Mouse (Mus musculus): ENCODE data around the gene Atp5d. TPM values are rescaled to one million over a fixed set of nuclear protein-coding genes. Genes with fewer than 3 reads are reported as not detected.
A peak's percentile ranks its signal among the peaks of the same experiment; 100 is the strongest.

The Atp5d gene
- total RNA-seq, 2 experiments from 2014 or later = 535 to 725 TPM

DNA sequence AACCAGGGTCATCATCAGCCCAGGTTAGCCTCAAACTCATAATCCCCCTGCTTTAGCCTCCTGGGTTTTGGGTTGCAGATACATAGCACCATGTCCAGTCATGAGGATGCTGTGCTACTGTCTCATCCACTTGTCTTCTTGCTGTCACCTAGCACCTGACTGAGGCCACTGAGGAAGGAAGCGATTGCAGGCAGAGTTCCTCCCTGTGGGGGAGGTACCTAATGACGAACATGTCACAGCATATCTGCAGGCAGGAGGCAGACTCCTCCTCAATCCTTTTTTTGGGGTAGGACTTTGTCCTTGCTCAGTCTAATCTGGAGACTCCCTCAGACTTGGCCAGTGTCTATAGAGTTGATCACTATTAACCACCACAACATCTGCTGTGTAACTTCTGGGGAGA is 16.8 kb upstream of the Atp5d start:
- H3K27ac ChIP-seq = 0 out of 2 replicates have a peak overlapping the region, but pooled peaks have one; percentile 12
- intact Hi-C loops (cut with DNase I) = no loop called here
- H3K4me3 ChIP-seq = no peak overlapping the region
- DNase-seq = peak; percentile 13
- TF ChIP-seq CTCF (IDR thresholded peaks at IDR 0.05) = no peak

GRCm38 (mm10) chr10:80123932-80124562 is 14.4 kb upstream of the Atp5d start:
- H3K27ac ChIP-seq = no peak overlapping the region
- DNase-seq = peak; percentile 18
- H3K4me3 ChIP-seq = no peak overlapping the region
- TF ChIP-seq CTCF (IDR thresholded peaks at IDR 0.05) = no peak
- intact Hi-C loops (cut with DNase I) = no loop called here

GRCm38 (mm10) chr10:80127920-80128319 is 10.5 kb upstream of the Atp5d start:
- intact Hi-C loops (cut with DNase I) = no loop called here
- no peak for TF ChIP-seq CTCF (IDR thresholded peaks at IDR 0.05)
- peak; percentile 17 for DNase-seq
- no peak overlapping the region for H3K4me3 ChIP-seq
- H3K27ac ChIP-seq = no peak overlapping the region

DNA sequence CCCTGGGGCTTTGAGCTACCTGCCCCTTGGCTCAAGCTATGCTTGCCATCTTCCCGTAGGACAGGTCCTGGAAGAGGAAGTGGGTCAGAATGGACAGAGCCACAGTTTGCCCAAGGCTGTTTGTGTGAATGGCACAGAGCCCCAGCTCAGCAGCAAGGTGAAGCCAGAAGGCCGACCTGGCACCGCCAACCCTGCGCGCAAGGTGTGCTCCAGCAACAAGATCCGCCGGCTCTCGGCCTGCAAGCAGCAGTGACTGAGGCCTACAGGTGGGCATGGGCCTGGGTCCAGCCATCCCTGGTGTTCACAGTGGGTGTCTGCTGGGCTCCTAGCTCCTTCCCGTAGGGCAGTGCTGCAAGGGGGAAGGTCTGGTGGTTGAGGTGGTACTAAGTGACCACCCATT is 8.6 kb upstream of the Atp5d start:
- intact Hi-C loops (cut with DNase I) = loop anchor here (5.0 kb wide), 1 partner anchor 98 kb away; no protein-coding TSS in a partner anchor
- peak; percentile 20 for DNase-seq
- H3K27ac ChIP-seq = no peak overlapping the region
- H3K4me3 ChIP-seq = no peak overlapping the region
- TF ChIP-seq CTCF (IDR thresholded peaks at IDR 0.05) = no peak

DNA sequence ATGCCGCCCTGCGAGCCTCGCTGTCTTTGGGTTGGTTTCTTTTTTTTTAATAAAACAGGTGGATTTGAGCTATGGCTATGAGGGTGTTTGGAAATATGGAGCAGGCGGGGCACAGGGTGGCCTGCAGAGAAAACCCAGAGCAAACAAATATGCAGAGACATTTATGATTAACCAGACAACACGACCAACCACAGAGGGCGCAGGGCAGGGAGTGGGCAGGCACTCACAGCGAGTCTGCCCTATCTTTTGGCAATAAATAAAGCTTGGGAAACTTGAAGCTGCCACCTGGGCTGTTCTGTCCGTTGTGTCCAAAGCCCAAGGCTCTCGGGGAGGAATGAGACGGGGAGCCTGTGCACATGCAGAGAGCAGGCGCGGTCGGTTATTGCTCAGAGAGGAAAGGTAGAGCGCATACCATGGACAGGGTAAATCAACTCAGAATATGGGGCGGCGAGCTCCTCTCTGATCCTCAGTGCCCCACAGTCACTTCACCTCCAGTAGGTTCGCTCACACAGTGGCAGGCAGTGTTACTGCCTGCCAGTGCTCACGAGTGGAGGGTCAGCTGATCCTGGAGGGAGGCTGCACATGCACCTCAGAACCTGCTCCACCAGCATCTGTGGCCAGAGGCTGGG is 7.9 kb upstream of the Atp5d start:
- DNase-seq = peak; percentile 13
- intact Hi-C loops (cut with DNase I) = loop anchor here (5.0 kb wide), 1 partner anchor 98 kb away; no protein-coding TSS in a partner anchor
- Histone ChIP-seq H3K27ac (no peak overlapping the region), H3K4me3 (no peak overlapping the region)
- TF ChIP-seq CTCF (IDR thresholded peaks at IDR 0.05) = no peak

GRCm38 (mm10) chr10:80131316-80131951 is 7.0 kb upstream of the Atp5d start:
- DNase-seq = peak; percentile 26
- no peak for TF ChIP-seq CTCF (IDR thresholded peaks at IDR 0.05)
- Histone ChIP-seq H3K4me3 (no peak overlapping the region), H3K27ac (no peak overlapping the region)
- intact Hi-C loops (cut with DNase I) = loop anchor here (5.0 kb wide), 1 partner anchor 99 kb away; no protein-coding TSS in a partner anchor

DNA sequence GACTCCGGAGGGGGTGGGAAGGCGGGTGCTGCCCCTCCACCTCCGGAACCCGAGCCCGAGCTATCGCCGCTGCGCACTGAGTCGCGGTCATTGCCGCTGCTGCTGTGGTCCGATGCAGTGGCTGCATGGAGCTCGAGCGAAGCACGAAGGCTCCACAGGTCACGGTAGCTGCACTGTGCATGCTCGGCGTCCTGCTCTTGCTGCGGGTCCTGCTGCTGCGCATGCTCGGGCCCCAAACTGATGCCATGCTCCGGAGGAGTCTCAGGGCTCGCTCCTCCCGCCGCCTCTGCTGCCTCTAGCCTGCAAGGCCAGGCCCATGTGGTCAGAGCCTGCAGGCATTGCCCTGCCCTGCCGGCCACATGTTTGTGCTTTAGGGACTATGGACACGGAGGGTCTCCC is 6.5 kb upstream of the Atp5d start:
- TF ChIP-seq CTCF (IDR thresholded peaks at IDR 0.05) = no peak
- intact Hi-C loops (cut with DNase I) = loop anchor here (5.0 kb wide), 1 partner anchor 100 kb away; no protein-coding TSS in a partner anchor
- DNase-seq = peak; percentile 17

DNA sequence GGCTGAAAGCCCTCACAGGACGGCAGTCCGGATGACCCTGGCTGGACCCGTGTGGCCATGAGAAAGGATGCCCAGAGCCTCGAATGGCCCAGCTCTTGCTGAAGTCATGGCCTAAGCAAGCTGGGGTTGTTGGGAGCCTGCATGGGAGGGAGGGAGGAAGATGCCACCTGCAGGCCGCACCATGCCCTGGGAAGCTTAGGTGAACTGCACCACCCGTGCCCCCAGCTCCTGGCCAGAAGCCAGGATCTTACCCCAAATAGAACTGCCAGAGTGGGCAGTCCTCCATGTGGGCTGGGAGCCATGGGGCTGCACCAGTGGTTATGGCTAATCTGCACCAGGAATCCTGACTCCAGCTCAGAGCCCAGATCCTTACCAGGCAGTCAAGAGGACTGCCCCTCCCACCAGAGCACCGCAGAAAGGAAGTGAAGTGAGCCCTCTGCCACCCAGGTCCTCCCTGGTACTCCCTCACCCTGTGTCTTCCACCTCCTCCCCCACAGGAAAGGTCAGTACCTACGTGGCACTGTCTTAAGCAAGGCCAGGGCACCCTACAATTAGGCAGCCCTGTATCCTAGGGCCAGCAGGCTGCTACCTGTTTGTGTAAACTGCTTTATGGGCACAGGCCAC is 5.1 kb upstream of the Atp5d start:
- peak overlapping the region; percentile 69 for H3K27ac ChIP-seq
- no peak overlapping the region for H3K4me3 ChIP-seq
- peak; percentile 78 for DNase-seq
- TF ChIP-seq CTCF (IDR thresholded peaks at IDR 0.05) = peak; percentile 48; the same call in 1 of the 2 replicates
- intact Hi-C loops (cut with DNase I) = loop anchor here (5.0 kb wide), 1 partner anchor 101 kb away; no protein-coding TSS in a partner anchor

More for the DNA sequence above, 6.5 kb upstream of the Atp5d start:
- Histone ChIP-seq H3K4me3 (no peak overlapping the region), H3K27ac (no peak overlapping the region)

DNA sequence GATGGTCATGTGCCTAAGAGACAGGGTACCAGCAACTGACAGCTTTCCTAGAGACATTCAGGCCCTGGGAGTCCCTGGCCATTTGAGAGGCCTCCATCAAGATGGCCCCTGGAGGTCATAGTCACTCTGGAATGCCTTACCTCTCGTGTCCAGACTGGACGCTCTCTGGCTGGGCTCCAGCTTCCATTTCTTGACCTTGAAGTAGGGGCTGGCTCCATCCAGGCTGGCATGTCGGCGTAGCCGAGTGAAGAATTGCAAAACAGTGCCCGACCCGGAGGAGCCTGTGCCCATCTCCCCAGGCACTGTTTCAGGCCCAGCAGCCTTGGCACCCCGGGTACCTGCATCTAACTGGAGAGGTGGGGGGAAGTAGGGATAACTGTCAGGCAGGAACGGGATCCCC is 4.0 kb upstream of the Atp5d start:
- Histone ChIP-seq H3K4me3 (no peak overlapping the region), H3K27ac (no peak overlapping the region)
- no peak for DNase-seq
- no peak for TF ChIP-seq CTCF (IDR thresholded peaks at IDR 0.05)
- intact Hi-C loops (cut with DNase I) = loop anchor here (5.0 kb wide), 1 partner anchor 102 kb away; no protein-coding TSS in a partner anchor

DNA sequence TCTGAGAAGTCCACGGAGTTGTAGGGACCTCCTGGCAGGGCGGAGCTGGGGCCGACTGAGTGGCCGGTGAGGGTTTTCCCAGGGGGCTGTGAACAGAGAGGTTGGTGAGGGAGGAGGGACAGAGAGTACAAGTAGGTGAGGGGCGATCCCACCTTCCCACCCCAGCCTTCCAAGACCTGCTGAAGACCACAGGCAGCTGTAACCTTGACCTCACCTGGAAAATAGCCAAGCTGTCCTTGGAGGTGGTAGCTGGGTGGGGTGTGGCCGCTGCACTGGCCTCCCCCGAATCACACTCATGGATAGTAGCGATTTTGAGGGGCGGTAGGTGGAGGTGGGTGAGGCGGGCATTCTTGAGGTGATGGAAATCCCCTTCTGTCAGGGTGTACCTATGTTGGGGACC is 3.3 kb upstream of the Atp5d start:
- intact Hi-C loops (cut with DNase I) = no loop called here
- Histone ChIP-seq H3K27ac (no peak overlapping the region), H3K4me3 (no peak overlapping the region)
- DNase-seq = no peak
- no peak for TF ChIP-seq CTCF (IDR thresholded peaks at IDR 0.05)

DNA sequence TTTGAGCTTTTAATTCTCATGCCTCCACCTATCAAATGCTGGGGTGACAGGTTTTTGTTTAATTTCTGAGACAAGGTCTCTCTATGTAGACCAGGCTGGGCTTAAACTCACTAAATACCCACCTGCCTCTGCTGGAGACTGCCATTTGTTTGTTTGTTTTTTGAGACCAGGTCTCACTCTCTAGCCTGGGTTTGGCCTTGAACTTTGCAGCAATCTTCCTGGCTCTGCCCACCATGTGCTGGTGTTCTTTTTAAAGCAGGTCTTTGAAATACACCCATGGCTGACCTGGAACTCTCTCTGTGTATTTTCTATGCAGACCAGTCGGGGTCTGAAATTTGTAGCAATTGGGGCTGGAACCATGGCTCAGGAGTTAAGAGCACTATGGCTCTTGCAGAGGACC is 2.8 kb upstream of the Atp5d start:
- intact Hi-C loops (cut with DNase I) = no loop called here
- DNase-seq = no peak
- H3K4me3 ChIP-seq = no peak overlapping the region
- TF ChIP-seq CTCF (IDR thresholded peaks at IDR 0.05) = no peak
- no peak overlapping the region for H3K27ac ChIP-seq

DNA sequence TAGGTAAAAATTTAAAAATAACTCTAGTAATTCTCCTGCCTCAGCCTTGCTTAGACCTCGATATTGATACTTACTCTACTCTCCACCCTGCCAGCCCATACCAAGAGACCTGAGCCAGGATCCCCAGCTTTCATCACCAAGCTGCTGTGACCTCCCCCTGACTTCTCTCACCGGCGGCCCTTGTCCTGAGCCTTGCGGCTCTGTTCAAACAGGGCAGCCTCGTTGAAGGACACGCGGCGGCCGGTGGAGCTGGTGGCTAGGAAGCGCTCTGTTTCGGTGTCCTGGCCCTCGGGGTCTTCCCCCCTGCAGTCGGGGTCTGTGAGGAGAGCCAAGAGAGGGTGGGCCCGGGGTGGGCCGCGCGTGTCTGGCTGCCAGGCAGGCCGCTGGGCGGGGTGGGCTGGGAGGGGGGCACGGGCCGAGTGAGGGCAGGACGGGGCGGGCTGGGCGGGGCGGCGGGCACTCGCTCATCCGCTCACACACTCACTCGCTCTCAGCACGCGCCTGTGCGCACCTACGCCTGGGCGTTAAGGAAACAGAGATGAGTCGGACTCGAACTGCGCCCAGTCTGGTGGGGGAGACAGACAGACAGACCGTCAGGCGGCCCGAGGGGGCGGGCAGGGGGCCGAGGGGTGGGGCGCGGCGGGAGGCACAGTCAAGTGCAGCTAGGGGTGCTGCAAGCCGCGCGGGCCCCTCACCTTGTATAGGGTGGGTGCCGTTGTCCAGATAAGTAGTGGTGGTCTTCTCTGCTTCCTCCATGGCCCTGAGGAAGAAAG is 2.1 kb upstream of the Atp5d start:
- no peak overlapping the region for H3K4me3 ChIP-seq
- no peak for TF ChIP-seq CTCF (IDR thresholded peaks at IDR 0.05)
- no peak for DNase-seq
- H3K27ac ChIP-seq = no peak overlapping the region
- intact Hi-C loops (cut with DNase I) = no loop called here

All from gastrocnemius, adult 2 months (tissue).